Mouse (Mus musculus): ENCODE data around the gene Gm4353. TPM values are rescaled to one million over a fixed set of nuclear protein-coding genes. Genes with fewer than 3 reads are reported as not detected.

Gm4353 gene
- not detected for polyA plus RNA-seq (2014; fragmentation: Illumina TruSeq; extraction: RNeasy Lipid Tissue Mini Kit (QIAGEN cat#74804); ENCODE audit: low read depth, low replicate concordance)

DNA sequence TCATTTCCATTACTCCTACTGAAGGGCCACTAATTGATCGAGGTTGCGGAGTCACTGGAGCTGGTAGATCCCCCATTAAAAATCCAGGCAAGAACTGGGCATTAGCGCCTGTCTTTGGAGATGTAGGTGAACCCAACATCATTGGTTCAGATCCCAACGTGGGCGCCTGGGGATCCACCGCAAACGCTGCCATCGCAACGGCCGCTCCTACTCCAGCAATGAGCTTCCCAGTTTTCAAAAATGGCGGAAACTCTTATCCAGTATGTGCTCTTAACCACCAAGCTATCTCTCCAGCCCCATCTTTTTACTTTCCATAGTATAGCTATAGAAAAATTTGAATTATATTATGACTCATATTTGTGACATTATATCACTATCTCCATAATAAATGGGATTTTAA is at the start of gene Gm4353:
TSS of gene Gm4353 (minus strand) at position 270 of the 400 bp plus-strand sequence.

DNA sequence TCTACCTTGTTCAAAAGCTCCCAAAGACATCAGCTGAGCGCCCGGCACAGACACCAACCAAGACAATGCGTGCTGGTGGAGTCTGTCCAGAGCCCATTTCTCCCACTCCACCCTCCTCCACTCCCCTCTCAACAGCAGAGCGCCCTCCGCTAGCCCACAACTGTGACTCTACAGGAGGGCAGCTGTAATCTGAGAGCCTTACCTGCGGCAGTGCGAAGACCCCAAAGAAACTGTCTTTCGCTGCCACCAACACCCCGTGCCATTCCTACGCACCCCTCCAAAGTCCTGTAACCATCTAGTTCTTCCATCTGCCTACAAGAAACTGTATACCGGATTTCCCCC is 45.3 kb downstream of the Gm4353 start, which contains the start of gene 1110004F10Rik:
TSS of gene 1110004F10Rik (plus strand) at position 202 of the 342 bp plus-strand sequence.

DNA sequence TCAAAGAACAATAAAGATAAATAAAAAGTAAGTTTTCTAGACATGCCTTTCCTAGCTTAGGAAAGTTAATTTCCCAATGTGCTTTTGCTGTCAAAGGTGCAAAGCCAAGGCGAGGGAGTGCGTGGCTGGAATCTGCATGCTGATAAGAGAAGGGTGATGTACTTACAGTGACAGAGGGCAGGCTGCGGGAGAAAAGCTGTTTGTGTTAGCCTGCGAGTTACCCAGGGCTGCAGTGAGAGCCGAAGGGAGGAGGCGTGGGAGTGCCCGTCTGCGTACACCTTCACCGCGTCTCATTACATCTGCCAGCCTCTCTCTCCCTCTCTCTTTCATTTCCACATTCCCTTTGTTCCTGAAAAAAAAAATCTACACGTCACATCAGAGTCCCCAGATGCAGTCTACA is 45.9 kb downstream of the Gm4353 start, which contains the start of gene Sox6:
TSS of gene Sox6 (minus strand) at position 286 of the 400 bp plus-strand sequence.

Other genes starting within 250 kb of the Gm4353 start
- gene Sox6, start 45.8 kb downstream of the Gm4353 start, polyA plus RNA-seq (2014; fragmentation: Illumina TruSeq; extraction: RNeasy Lipid Tissue Mini Kit (QIAGEN cat#74804); ENCODE audit: low read depth, low replicate concordance): 10.6 TPM
- 75.3 TPM for gene 1110004F10Rik, start 45.2 kb downstream of the Gm4353 start, polyA plus RNA-seq (2014; fragmentation: Illumina TruSeq; extraction: RNeasy Lipid Tissue Mini Kit (QIAGEN cat#74804); ENCODE audit: low read depth, low replicate concordance)
- gene Plekha7, start 223.7 kb upstream of the Gm4353 start, polyA plus RNA-seq (2014; fragmentation: Illumina TruSeq; extraction: RNeasy Lipid Tissue Mini Kit (QIAGEN cat#74804); ENCODE audit: low read depth, low replicate concordance): 11.5 TPM
- 673 TPM for gene Rps13, start 249.6 kb upstream of the Gm4353 start, polyA plus RNA-seq (2014; fragmentation: Illumina TruSeq; extraction: RNeasy Lipid Tissue Mini Kit (QIAGEN cat#74804); ENCODE audit: low read depth, low replicate concordance)

All from heart, adult 10 weeks (tissue).